Comparison of ENCODE assay signal across 9 mouse cellular contexts in the genomic region with DNA sequence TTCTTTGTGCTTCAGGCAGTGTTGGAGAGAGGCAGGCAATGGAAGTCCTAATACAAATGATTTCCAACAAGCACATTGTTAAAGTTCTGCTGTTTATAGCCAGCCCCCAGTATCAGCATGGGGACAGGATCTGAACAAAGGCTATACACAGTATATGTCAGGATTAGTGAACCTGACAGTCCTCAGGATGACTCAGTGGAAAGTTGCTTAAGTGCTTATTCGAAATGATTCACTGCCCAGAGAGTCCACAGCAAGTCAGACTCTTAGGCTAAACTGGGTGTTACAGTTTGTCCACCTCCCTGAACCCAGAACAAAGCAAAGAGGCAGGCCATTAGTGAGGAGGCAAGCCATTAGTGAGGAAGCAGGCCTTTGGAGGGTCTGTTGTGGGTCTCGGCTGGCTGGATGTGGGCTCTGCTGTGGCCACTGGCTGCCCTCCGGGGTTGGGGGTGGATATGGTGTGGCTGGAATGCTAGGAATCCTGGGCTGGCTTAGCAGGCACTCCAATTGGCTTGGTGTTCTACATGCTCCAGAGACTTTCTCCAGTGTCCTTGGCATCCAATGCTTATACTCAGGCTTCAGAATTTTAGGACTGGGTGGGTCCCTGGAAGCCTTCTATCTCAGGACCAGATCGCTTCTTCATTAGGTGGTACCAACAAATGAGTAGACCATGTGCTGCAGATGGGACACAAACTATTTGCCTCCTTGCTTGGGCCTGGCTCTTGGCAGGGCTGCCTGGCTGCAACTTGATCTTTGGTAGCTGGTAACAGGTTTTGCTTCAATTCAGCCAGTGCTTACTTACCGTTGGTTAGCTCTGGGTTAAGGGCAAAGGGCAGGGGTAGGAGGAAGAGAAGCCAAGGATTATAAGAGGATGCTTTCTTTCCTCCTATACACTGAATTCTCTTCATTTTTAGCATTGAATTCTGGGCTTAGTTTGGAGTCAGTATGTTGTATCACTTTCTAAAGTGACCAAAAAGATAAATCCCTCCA. TPM values are rescaled to one million over a fixed set of nuclear protein-coding genes. Genes with fewer than 3 reads are reported as not detected.
DNase-seq lines count a peak whose midpoint lies in the region; ATAC-seq and TF ChIP-seq lines count a peak whose summit lies in the region.
"Had no signal": no experiment of that assay in that cellular context is flagged by ENCODE, and none has a peak within 500 bp of the region (broad histone marks: within the 10 kb centered on the region; RNA-seq: fewer than 3 reads in every experiment).

No protein-coding gene starts in this region.

- H3K4me3 ChIP-seq in lung, embryonic 15.5 days = no peak overlapping the region
- H3K4me3 ChIP-seq in cerebellum, adult 2 months (replicated peaks; ENCODE audit: insufficient read depth, low read depth, low read length) = no peak overlapping the region

- WGBS in lung, embryonic 15.5 days = 33% methylated on average over 5 of the region's 5 CpGs
- 45% methylated on average over 5 of the region's 5 CpGs for WGBS in cerebellum, adult 2 months

- no peaks in the 10 kb centered on the region for H3K9me3 ChIP-seq in lung, embryonic 15.5 days

- H3K4me1 ChIP-seq in lung, embryonic 15.5 days = no peaks in the 10 kb centered on the region
- H3K4me1 ChIP-seq in cerebellum, adult 2 months (ENCODE audit: control insufficient read depth, insufficient read depth, low read length) = no peaks in the 10 kb centered on the region

- ATAC-seq in lung, embryonic 15.5 days (ENCODE audit: borderline replicate concordance, extremely low read depth, low FRiP score, low TSS enrichment) = peak; percentile 65; the same call in 1 of the 2 replicates

- no peak overlapping the region for H3K9ac ChIP-seq in lung, embryonic 15.5 days

- H3K4me2 ChIP-seq in lung, embryonic 15.5 days = no peak overlapping the region

- TF ChIP-seq CTCF in cerebellum, adult 2 months (IDR thresholded peaks at IDR 0.05; ENCODE audit: borderline replicate concordance, insufficient read depth, low read depth, low read length) = no peak

- no peak for TF ChIP-seq POLR2A in cerebellum, adult 2 months (IDR thresholded peaks at IDR 0.05; ENCODE audit: borderline replicate concordance, insufficient read depth, low read length)

- H3K27me3 ChIP-seq in lung, embryonic 15.5 days = 0 out of 2 replicates have a peak, but pooled peaks cover 5% of the 10 kb centered on the region
- H3K27me3 ChIP-seq in cerebellum, adult 2 months (ENCODE audit: control insufficient read depth, insufficient read depth, low read length) = no peaks in the 10 kb centered on the region

- H3K36me3 ChIP-seq in lung, embryonic 15.5 days = no peaks in the 10 kb centered on the region

- peak; percentile 3 to 39 for DNase-seq in adrenal gland, adult (ENCODE audit: inconsistent age in 2 of 2, low spot score in 1 of 2)
- no peak for DNase-seq in adrenal gland, adult 8-10 months
- DNase-seq in NIH3T3 (ENCODE audit: low read depth) = peak; percentile 82
- DNase-seq in heart, postnatal 10 days = peak; percentile 5 to 24
- no peak for DNase-seq in cerebellum, adult 2 months
- DNase-seq in ovary, postnatal 14 days (ENCODE audit: low spot score) = no peak
- DNase-seq in thymus, postnatal 14 days = no peak
- DNase-seq: cerebellum, postnatal 36 days had no signal

- H3K27ac ChIP-seq in lung, embryonic 15.5 days = 0 out of 2 replicates have a peak overlapping the region, but pooled peaks have one; percentile 2
- H3K27ac ChIP-seq in cerebellum, adult 2 months (ENCODE audit: insufficient read depth, low read length) = no peak overlapping the region

- intact Hi-C loops in heart, postnatal 10 days (cut with DNase I) = no loop called here

RNA-seq across cellular contexts. Expression of gene Chrdl1, which starts 49.3 kb away (rescaled TPM):
- 1 to 10 TPM; 1.8 to 4.6 (median 2.8) TPM for total RNA-seq in adrenal gland, adult 8-10 months (2022)
- total RNA-seq in heart, postnatal 10 days (2021) = 1 to 10 TPM; 2.2 to 2.8 TPM
- polyA plus RNA-seq in lung, embryonic 15.5 days (2015; fragmentation: Nextera tagmentation; extraction: Ambion mirVana) = 2.5 and 3.3 TPM in 2 replicates
- polyA plus RNA-seq in cerebellum, adult 2 months (2012; rRNA removed) = 3.6 and 4.4 TPM in 2 replicates

Comparison
In these comparisons a context has a peak if more than half of its experiments do, and no peak if none do; other contexts are left out.
1. DNase-seq: peak in adrenal gland, adult (2 of 2), NIH3T3 (single experiment) and heart, postnatal 10 days (2 of 2); none in adrenal gland, adult 8-10 months (single experiment), cerebellum, adult 2 months (0 of 2), ovary, postnatal 14 days (single experiment) and thymus, postnatal 14 days (single experiment).